Mouse (Mus musculus): ENCODE measurements around the gene Clstn3.

DNA sequence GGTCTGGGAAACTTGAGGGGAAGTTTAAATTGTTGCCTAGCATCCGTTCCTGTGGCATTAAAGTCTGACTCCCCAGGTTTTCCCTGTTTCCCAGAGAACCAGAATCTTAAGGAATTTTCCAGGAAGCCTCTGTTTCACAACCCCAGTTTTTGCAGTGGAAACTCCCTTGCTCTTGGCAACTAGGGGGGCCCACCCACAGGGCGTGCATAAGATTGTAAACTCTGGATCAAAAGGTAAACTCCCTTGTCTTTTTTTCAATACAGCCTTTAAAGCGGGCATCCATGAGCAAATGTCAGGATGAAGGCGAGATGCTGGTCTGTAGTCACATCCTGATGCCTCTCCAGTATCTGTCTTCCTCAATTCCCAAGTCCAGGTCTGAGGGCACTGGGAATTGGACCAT is 36.9 kb upstream of the Clstn3 start:
- TF ChIP-seq CTCF (IDR thresholded peaks at IDR 0.05; ENCODE audit: low read depth) (no peak), EP300 (optimal IDR thresholded peaks at IDR 0.05) (no peak)

All from stomach, postnatal 0 days (tissue).